Mouse (Mus musculus) testis, postnatal 14 days (tissue): ENCODE results near the gene Gm14444.
A peak's percentile ranks its signal among the peaks of the same experiment; 100 is the strongest.
"Not testable (repeated sequence)": the region's sequence is repeated elsewhere in the genome, so short reads cannot be mapped to it uniquely, and the experiment has no call there.

Experiments
- DNase-seq: peaks from one replicate; pipeline ENCODE4 v3.0.0; 2021; ENCODE audit warnings: low spot score

Gm14444 gene

GRCm38 (mm10) chr2:175010022-175010421, at the start of gene Gm14444:
Gm14444 (plus strand) TSS chr2:175010241.
- DNase-seq = not testable (repeated sequence)

- not testable (repeated sequence) for DNase-seq
Observed at GRCm38 (mm10) chr2:174965466-174965865, 44.6 kb upstream of the Gm14444 start.

- DNase-seq = peak; percentile 3
Observed at GRCm38 (mm10) chr2:175044268-175044667, 34.2 kb downstream of the Gm14444 start.

- not testable (repeated sequence) for DNase-seq
Observed at GRCm38 (mm10) chr2:175067681-175068261, 57.7 kb downstream of the Gm14444 start, which contains the start of gene Gm14393. Gm14393 (minus strand) TSS chr2:175067781.
